Mouse (Mus musculus) megakaryocyte progenitor cell, adult 5-6 weeks (primary cell): ENCODE measurements at regions not wholly inside any gene's neighbourhood (a gene's known extent, or its start where the extent isn't known, plus 50 kb on each side); places are given as distances from the start of the nearest gene placed in this dataset.

Experiments
- ATAC-seq: replicated peaks from 2 replicates; pipeline ENCODE4 v1.8.0; 2016; ENCODE audit warnings: mild to moderate bottlenecking, moderate TSS enrichment, inconsistent platforms; ENCODE audit not compliant: poor library complexity

DNA sequence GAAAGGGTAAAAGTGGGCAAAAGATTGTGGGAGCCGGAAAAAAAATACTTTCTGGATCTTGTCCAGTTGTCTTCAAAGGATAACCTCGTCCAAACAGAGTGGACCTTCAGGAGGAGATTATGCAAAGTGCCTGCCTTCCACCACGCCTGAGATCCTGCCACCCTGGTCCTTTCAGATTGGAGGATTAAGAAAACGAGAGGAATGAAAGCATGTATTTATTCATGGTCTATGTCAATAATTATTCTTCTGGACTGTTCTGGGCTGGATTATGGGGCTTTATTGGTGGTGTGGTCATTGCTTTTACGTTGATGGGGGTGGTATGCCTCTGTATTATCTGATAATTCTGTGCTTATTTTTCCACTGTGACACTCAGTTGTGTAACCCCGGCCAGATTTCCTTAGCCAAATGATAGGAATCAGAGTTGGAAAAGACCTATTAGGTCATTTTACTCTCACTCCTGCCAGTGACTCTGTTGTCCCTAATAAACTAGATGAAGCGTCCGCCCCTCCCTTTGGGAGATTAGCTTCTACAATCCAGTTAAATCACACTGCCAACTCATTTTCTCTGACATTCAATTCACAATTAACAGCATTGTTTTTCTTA, 656.3 kb downstream of the Slc22a22 start:
- ATAC-seq, result no peak

- no peak for ATAC-seq
Observed at GRCm38 (mm10) chr15:56820256-56820976, 657.0 kb downstream of the Slc22a22 start.

DNA sequence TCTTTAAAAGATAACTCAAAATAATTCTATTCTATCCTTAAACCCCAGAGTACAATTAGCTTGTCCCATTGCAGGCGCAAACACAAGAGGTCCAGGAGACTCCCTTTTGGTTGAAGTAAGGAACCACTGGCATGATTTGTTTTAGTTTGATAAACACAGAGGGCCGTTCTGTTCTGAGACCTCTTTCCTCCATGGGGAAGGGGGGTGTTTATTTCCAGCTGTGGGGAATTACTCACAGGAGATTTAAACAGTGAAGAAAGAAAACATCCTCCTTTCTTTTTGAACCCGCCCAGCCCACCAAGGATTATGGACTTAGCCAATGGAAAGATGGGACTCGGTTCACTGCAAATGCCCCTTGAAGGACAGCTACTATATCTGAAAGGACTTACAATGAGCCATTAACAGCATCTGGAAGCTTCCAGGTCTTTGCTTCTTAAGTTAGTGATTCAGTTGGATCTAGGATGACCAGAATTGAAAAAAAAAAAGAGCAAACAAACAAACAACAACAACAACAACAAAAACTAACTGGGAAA, 659.2 kb downstream of the Slc22a22 start:
- no peak for ATAC-seq

- ATAC-seq, result no peak
Observed at GRCm38 (mm10) chr15:56817204-56818157, 659.9 kb downstream of the Slc22a22 start.

DNA sequence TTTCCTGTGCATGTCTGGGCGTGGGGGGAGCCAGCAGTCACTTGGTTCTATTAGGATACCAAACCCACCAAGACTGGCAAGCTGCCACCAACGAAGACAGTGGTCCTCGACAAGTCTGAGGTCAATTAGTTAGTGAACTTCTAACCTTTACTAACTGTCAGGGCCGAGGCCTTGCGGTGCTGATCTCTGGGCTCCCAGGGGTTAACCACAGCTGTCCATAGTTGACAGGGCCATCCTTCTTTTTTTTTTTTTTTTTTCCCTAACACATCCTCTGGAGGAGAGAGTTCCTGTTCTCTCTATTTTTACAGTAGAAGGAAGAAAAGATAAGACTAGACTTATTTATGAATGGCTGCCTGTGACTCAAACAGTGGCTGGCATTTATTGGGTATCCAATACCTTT, 663.5 kb downstream of the Slc22a22 start:
- ATAC-seq, result no peak

- no peak for ATAC-seq
Observed at GRCm38 (mm10) chr15:56810151-56810550, 667.3 kb downstream of the Slc22a22 start.

DNA sequence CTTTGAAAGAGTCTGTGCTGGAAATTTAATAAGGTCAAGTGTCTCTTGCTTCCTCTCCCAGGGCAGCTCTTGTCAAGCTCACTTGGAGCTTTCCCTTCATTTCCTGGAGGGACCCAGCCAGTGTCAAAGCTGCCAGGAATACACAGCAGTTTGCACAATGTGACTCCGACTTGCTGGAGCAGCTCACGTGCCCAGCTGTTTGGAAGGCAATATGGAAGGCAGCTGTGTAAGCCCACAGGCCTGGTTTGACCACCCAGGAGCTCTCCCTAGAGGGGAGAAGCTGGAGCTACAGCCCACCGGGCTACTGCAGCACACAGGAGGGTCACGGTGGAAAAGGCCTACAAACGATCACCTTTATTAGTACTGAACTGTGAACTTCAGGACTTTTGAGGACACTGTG, 669.8 kb downstream of the Slc22a22 start:
- no peak for ATAC-seq

DNA sequence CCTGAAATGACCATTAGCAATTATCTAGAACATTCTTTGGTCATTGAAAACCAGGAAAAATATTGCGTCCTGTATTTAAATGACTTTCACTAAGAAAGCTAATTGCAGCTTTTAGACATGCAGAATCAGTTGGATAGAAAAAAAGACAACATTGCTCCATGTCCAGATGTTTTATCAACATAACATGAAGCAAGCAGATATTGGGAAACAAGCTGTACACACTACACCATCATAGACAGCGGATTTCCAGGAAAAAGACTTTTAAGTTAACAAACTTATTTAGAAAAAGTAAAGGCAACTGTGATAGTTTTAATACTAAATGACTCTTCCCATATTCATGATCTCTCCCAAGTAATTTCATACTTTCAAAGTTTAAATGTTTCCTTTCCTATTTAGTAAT, 675.5 kb downstream of the Slc22a22 start:
- no peak for ATAC-seq

GRCm38 (mm10) chr15:56775431-56775830, 702.0 kb downstream of the Slc22a22 start:
- ATAC-seq, result no peak

DNA sequence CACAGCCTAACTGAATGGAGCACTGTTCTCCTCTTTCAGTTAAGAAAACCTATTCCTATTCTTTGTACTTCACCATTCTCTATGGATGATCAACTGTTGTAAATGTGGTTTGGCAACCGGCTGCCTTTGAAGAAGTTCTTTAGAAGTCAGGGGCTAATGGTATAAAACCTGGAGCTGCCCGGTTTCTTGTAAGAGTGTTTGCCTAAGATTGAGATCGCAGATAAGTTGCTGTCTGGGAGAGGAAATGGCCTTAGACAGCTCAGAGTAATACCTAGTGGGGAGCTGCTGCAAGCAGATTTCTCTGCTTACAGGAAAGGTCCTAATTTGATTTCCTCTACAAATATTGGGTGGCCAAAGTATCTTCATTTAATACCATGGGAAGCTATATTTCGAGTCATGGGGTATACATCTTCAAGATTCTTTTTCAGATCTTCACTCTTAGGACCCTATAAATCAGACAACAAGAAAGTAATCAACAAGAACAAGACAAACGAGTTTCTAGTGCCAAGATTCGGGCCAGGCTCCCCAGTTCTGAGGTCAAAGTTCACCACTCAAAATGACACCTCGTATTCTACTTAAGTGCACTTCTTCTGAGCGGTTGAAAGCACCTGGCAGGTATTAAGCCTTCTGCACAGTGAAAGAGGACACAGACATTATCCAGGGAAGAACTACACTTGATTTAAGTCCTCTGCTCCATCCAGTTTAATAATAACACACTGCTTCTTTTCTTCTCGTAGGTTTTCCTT, 702.6 kb downstream of the Slc22a22 start:
- ATAC-seq, result no peak

GRCm38 (mm10) chr15:56766356-56766755, 711.1 kb downstream of the Slc22a22 start:
- no peak for ATAC-seq

- ATAC-seq, result no peak
Observed at GRCm38 (mm10) chr15:56764957-56765482, 712.4 kb downstream of the Slc22a22 start.

- ATAC-seq, result no peak
Observed at GRCm38 (mm10) chr15:56764019-56764418, 713.4 kb downstream of the Slc22a22 start.

GRCm38 (mm10) chr15:56746698-56747097, 730.7 kb downstream of the Slc22a22 start:
- ATAC-seq, result no peak

- no peak for ATAC-seq
Observed at GRCm38 (mm10) chr15:56744915-56745314, 732.5 kb downstream of the Slc22a22 start.
